Mouse (Mus musculus): ENCODE data around the gene B9d2. TPM values are rescaled to one million over a fixed set of nuclear protein-coding genes. Genes with fewer than 3 reads are reported as not detected.

The B9d2 gene
- polyA plus RNA-seq, 1 experiment from 2014 or later, result 27.2 TPM

GRCm38 (mm10) chr7:25676085-25676781 lies 4.3 kb upstream of the B9d2 start:
- Histone ChIP-seq H3K4me3 (ENCODE audit: low read depth, low read length) (no peak overlapping the region), H3K4me1 (replicated peaks; ENCODE audit: control insufficient read depth, insufficient read depth, low read length) (peaks cover 14% of the 10 kb centered on the region; the same call in 1 of the 2 replicates), H3K9me3 (ENCODE audit: control insufficient read depth, low read length) (no peaks in the 10 kb centered on the region), H3K36me3 (ENCODE audit: control insufficient read depth, insufficient read depth, low read length) (no peaks in the 10 kb centered on the region), H3K27me3 (replicated peaks; ENCODE audit: control insufficient read depth, insufficient read depth, low read length) (peaks cover 29% of the 10 kb centered on the region), H3K9ac (ENCODE audit: low read length) (no peak overlapping the region), H3K27ac (ENCODE audit: low read depth) (no peak overlapping the region), H3K4me2 (ENCODE audit: low read length) (no peak overlapping the region)
- 66% methylated on average over 15 of the region's 15 CpGs for WGBS
- DNase-seq (ENCODE audit: low spot score), result no peak
- no peak for ATAC-seq (replicated peaks; ENCODE audit: low FRiP score, low TSS enrichment, low read depth)

GRCm38 (mm10) chr7:25677013-25677412 lies 3.6 kb upstream of the B9d2 start:
- H3K4me3 ChIP-seq (ENCODE audit: low read depth, low read length), result no peak overlapping the region
- H3K9me3 ChIP-seq (ENCODE audit: control insufficient read depth, low read length), result no peaks in the 10 kb centered on the region

GRCm38 (mm10) chr7:25679971-25680370 lies 609 bp upstream of the B9d2 start:
- peak overlapping the region; percentile 60 for H3K4me3 ChIP-seq (ENCODE audit: low read depth, low read length)
- H3K27me3 ChIP-seq (replicated peaks; ENCODE audit: control insufficient read depth, insufficient read depth, low read length), result peaks cover 13% of the 10 kb centered on the region
- no peak overlapping the region for H3K9ac ChIP-seq (ENCODE audit: low read length)
- WGBS, result 11% methylated on average over 6 of the region's 6 CpGs
- peaks cover 4% of the 10 kb centered on the region; the same call in 1 of the 2 replicates for H3K36me3 ChIP-seq (ENCODE audit: control insufficient read depth, insufficient read depth, low read length)
- DNase-seq (ENCODE audit: low spot score), result no peak
- H3K4me2 ChIP-seq (ENCODE audit: low read length), result peak overlapping the region; percentile 60
- peaks cover 9% of the 10 kb centered on the region; the same call in 1 of the 2 replicates for H3K4me1 ChIP-seq (replicated peaks; ENCODE audit: control insufficient read depth, insufficient read depth, low read length)
- H3K9me3 ChIP-seq (ENCODE audit: control insufficient read depth, low read length), result no peaks in the 10 kb centered on the region
- peak overlapping the region; percentile 80; the same call in 1 of the 2 replicates for H3K27ac ChIP-seq (ENCODE audit: low read depth)
- ATAC-seq (replicated peaks; ENCODE audit: low FRiP score, low TSS enrichment, low read depth), result no peak

More at GRCm38 (mm10) chr7:25677013-25677412, 3.6 kb upstream of the B9d2 start:
- 93% methylated on average over 7 of the region's 7 CpGs for WGBS
- Histone ChIP-seq H3K27ac (ENCODE audit: low read depth) (no peak overlapping the region), H3K4me2 (ENCODE audit: low read length) (no peak overlapping the region), H3K27me3 (replicated peaks; ENCODE audit: control insufficient read depth, insufficient read depth, low read length) (peaks cover 29% of the 10 kb centered on the region), H3K9ac (ENCODE audit: low read length) (no peak overlapping the region), H3K36me3 (ENCODE audit: control insufficient read depth, insufficient read depth, low read length) (no peaks in the 10 kb centered on the region), H3K4me1 (replicated peaks; ENCODE audit: control insufficient read depth, insufficient read depth, low read length) (peaks cover 15% of the 10 kb centered on the region; the same call in 1 of the 2 replicates)
- no peak for DNase-seq (ENCODE audit: low spot score)
- ATAC-seq (replicated peaks; ENCODE audit: low FRiP score, low TSS enrichment, low read depth), result no peak

- Histone ChIP-seq H3K9me3 (ENCODE audit: control insufficient read depth, low read length) (no peaks in the 10 kb centered on the region), H3K27ac (ENCODE audit: low read depth) (0 out of 2 replicates have a peak overlapping the region, but pooled peaks have one; percentile 80), H3K27me3 (replicated peaks; ENCODE audit: control insufficient read depth, insufficient read depth, low read length) (0 out of 2 replicates have a peak, but pooled peaks cover 7% of the 10 kb centered on the region), H3K4me1 (replicated peaks; ENCODE audit: control insufficient read depth, insufficient read depth, low read length) (peaks cover 8% of the 10 kb centered on the region; the same call in 1 of the 2 replicates), H3K4me3 (ENCODE audit: low read depth, low read length) (peak overlapping the region; percentile 60), H3K4me2 (ENCODE audit: low read length) (peak overlapping the region; percentile 60), H3K9ac (ENCODE audit: low read length) (no peak overlapping the region), H3K36me3 (ENCODE audit: control insufficient read depth, insufficient read depth, low read length) (peaks cover 4% of the 10 kb centered on the region; the same call in 1 of the 2 replicates)
- 54% methylated on average over 15 of the region's 15 CpGs for WGBS
- DNase-seq (ENCODE audit: low spot score) (no peak), ATAC-seq (replicated peaks; ENCODE audit: low FRiP score, low TSS enrichment, low read depth) (peak; percentile 7; the same call in 1 of the 2 replicates)
These were observed 1.0 kb downstream of the B9d2 start for GRCm38 (mm10) chr7:25681341-25682231.

- peaks cover 15% of the 10 kb centered on the region; the same call in 1 of the 2 replicates for H3K4me1 ChIP-seq (replicated peaks; ENCODE audit: control insufficient read depth, insufficient read depth, low read length)
- 54% methylated on average over 7 of the region's 7 CpGs for WGBS
- no peaks in the 10 kb centered on the region for H3K9me3 ChIP-seq (ENCODE audit: control insufficient read depth, low read length)
- no peak overlapping the region for H3K4me3 ChIP-seq (ENCODE audit: low read depth, low read length)
- no peak overlapping the region for H3K27ac ChIP-seq (ENCODE audit: low read depth)
- no peak overlapping the region for H3K4me2 ChIP-seq (ENCODE audit: low read length)
- ATAC-seq (replicated peaks; ENCODE audit: low FRiP score, low TSS enrichment, low read depth) (no peak), DNase-seq (ENCODE audit: low spot score) (no peak)
- peaks cover 13% of the 10 kb centered on the region; the same call in 1 of the 2 replicates for H3K27me3 ChIP-seq (replicated peaks; ENCODE audit: control insufficient read depth, insufficient read depth, low read length)
- H3K36me3 ChIP-seq (ENCODE audit: control insufficient read depth, insufficient read depth, low read length), result peaks cover 4% of the 10 kb centered on the region; the same call in 1 of the 2 replicates
- H3K9ac ChIP-seq (ENCODE audit: low read length), result no peak overlapping the region
These were observed 3.0 kb downstream of the B9d2 start for GRCm38 (mm10) chr7:25683474-25684180.

GRCm38 (mm10) chr7:25684659-25685058 lies 4.1 kb downstream of the B9d2 start:
- H3K4me3 ChIP-seq (ENCODE audit: low read depth, low read length), result no peak overlapping the region
- H3K4me1 ChIP-seq (replicated peaks; ENCODE audit: control insufficient read depth, insufficient read depth, low read length), result peaks cover 18% of the 10 kb centered on the region; the same call in 1 of the 2 replicates
- DNase-seq (ENCODE audit: low spot score), result no peak
- H3K9me3 ChIP-seq (ENCODE audit: control insufficient read depth, low read length), result no peaks in the 10 kb centered on the region
- no peak overlapping the region for H3K9ac ChIP-seq (ENCODE audit: low read length)
- no peak for ATAC-seq (replicated peaks; ENCODE audit: low FRiP score, low TSS enrichment, low read depth)
- peaks cover 4% of the 10 kb centered on the region; the same call in 1 of the 2 replicates for H3K36me3 ChIP-seq (ENCODE audit: control insufficient read depth, insufficient read depth, low read length)
- H3K27ac ChIP-seq (ENCODE audit: low read depth), result no peak overlapping the region
- 88% methylated on average over 6 of the region's 6 CpGs for WGBS
- H3K27me3 ChIP-seq (replicated peaks; ENCODE audit: control insufficient read depth, insufficient read depth, low read length), result peaks cover 13% of the 10 kb centered on the region; the same call in 1 of the 2 replicates
- no peak overlapping the region for H3K4me2 ChIP-seq (ENCODE audit: low read length)

GRCm38 (mm10) chr7:25685926-25686470 lies 5.4 kb downstream of the B9d2 start:
- H3K27me3 ChIP-seq (replicated peaks; ENCODE audit: control insufficient read depth, insufficient read depth, low read length), result peaks cover 13% of the 10 kb centered on the region; the same call in 1 of the 2 replicates
- H3K4me3 ChIP-seq (ENCODE audit: low read depth, low read length), result 0 out of 2 replicates have a peak overlapping the region, but pooled peaks have one; percentile 59
- no peak for ATAC-seq (replicated peaks; ENCODE audit: low FRiP score, low TSS enrichment, low read depth)
- no peak for DNase-seq (ENCODE audit: low spot score)
- H3K36me3 ChIP-seq (ENCODE audit: control insufficient read depth, insufficient read depth, low read length), result peaks cover 4% of the 10 kb centered on the region; the same call in 1 of the 2 replicates
- H3K27ac ChIP-seq (ENCODE audit: low read depth), result no peak overlapping the region
- 71% methylated on average over 21 of the region's 21 CpGs for WGBS
- H3K9ac ChIP-seq (ENCODE audit: low read length), result no peak overlapping the region
- no peaks in the 10 kb centered on the region for H3K9me3 ChIP-seq (ENCODE audit: control insufficient read depth, low read length)
- peak overlapping the region; percentile 90 for H3K4me2 ChIP-seq (ENCODE audit: low read length)
- peaks cover 13% of the 10 kb centered on the region; the same call in 1 of the 2 replicates for H3K4me1 ChIP-seq (replicated peaks; ENCODE audit: control insufficient read depth, insufficient read depth, low read length)
